Mouse (Mus musculus) CH12.LX (cell line): ENCODE results near the gene Nhlrc3. TPM values are rescaled to one million over a fixed set of nuclear protein-coding genes. Genes with fewer than 3 reads are reported as not detected.

Experiments used
- DNase-seq: peaks from one replicate; pipeline ENCODE4 v3.0.0-alpha.2; 2013; ENCODE audit errors: extremely low read depth
- H3K27ac ChIP-seq: 2 replicates; pipeline ENCODE4 v1.5.1; 2012; ENCODE audit warnings: low read depth, mild to moderate bottlenecking, control low read depth, moderate library complexity; ENCODE audit not compliant: insufficient read depth
- H3K27me3 ChIP-seq: replicated peaks from 2 replicates; pipeline ENCODE3; 2012; ENCODE audit warnings: inconsistent platforms
- H3K36me3 ChIP-seq, 2 experiments: replicated peaks in 1 of 2; 2 replicates each; pipeline versions ENCODE3 to v1.6.1; 2012; ENCODE audit warnings: inconsistent platforms in 1 of 2, low read length in 1 of 2, mild to moderate bottlenecking in 1 of 2, mixed read lengths in 1 of 2, moderate library complexity in 1 of 2; ENCODE audit not compliant: control insufficient read depth in 1 of 2, insufficient read depth in 1 of 2
- H3K4me1 ChIP-seq, 2 experiments: 2 replicates each; pipeline ENCODE4 v1.6.1; 2012; ENCODE audit warnings: inconsistent platforms in 1 of 2, moderate library complexity in 1 of 2; ENCODE audit not compliant: insufficient read depth in 2 of 2, control insufficient read depth in 1 of 2
- H3K4me2 ChIP-seq: 2 replicates; pipeline ENCODE4 v1.6.1; 2012; ENCODE audit warnings: low read depth, mild to moderate bottlenecking, control low read depth; ENCODE audit not compliant: poor library complexity, insufficient read depth, severe bottlenecking
- H3K4me3 ChIP-seq, 3 experiments: fragments of 150-350 bp in 1 of 3; sonication (generic) in 1 of 3; replicated peaks in 1 of 3; 2 replicates each; pipeline versions ENCODE3 to v1.5.1; 2011 to 2012; ENCODE audit warnings: low read depth in 2 of 3, low read length in 2 of 3, mild to moderate bottlenecking in 2 of 3, moderate library complexity in 2 of 3, control low read depth in 1 of 3, improper control_type of control experiment in 1 of 3, inconsistent platforms in 1 of 3, mixed read lengths in 1 of 3; ENCODE audit not compliant: poor library complexity in 1 of 3
- H3K79me2 ChIP-seq: replicated peaks from 2 replicates; pipeline ENCODE4 v1.6.1; 2012; ENCODE audit warnings: mild to moderate bottlenecking, moderate library complexity; ENCODE audit not compliant: control insufficient read depth, poor library complexity, insufficient read depth, severe bottlenecking; ENCODE audit errors: extremely low read depth
- H3K9ac ChIP-seq: 2 replicates; pipeline ENCODE4 v1.6.1; 2012; ENCODE audit warnings: low read depth, mild to moderate bottlenecking, control low read depth, moderate library complexity; ENCODE audit not compliant: insufficient read depth
- H3K9me3 ChIP-seq: replicated peaks from 2 replicates; pipeline ENCODE3; 2012; ENCODE audit warnings: low read length, inconsistent platforms, mixed read lengths
- BHLHE40 ChIP-seq: IDR thresholded peaks from 2 replicates; pipeline ENCODE4 v1.6.1; 2011; ENCODE audit warnings: mild to moderate bottlenecking, low read depth, low read length, improper control_type of control experiment
- CHD1 ChIP-seq: IDR thresholded peaks from 2 replicates; pipeline ENCODE4 v1.6.1; 2012; ENCODE audit warnings: low read depth, low read length, improper control_type of control experiment, inconsistent platforms
- CHD2 ChIP-seq: IDR thresholded peaks from 2 replicates; pipeline ENCODE4 v1.6.1; 2011; ENCODE audit warnings: low read length, improper control_type of control experiment
- CTCF ChIP-seq, 2 experiments: IDR thresholded peaks in 1 of 2; conservative IDR thresholded peaks in 1 of 2; 2 replicates each; pipeline ENCODE4 v1.5.1; 2011 to 2012; ENCODE audit warnings: low read depth in 2 of 2, low read length in 2 of 2, improper control_type of control experiment in 1 of 2, inconsistent platforms in 1 of 2, mild to moderate bottlenecking in 1 of 2, moderate library complexity in 1 of 2
- EP300 ChIP-seq: IDR thresholded peaks from 2 replicates; pipeline ENCODE4 v1.6.1; 2011; ENCODE audit warnings: low read length, improper control_type of control experiment
- ETS1 ChIP-seq: conservative IDR thresholded peaks from 2 replicates; pipeline ENCODE4 v1.6.1; 2012; ENCODE audit warnings: low read depth, mild to moderate bottlenecking, inconsistent platforms, low read length, improper control_type of control experiment, moderate library complexity
- JUN ChIP-seq: IDR thresholded peaks from 2 replicates; pipeline ENCODE4 v1.6.1; 2011; ENCODE audit warnings: low read depth, mild to moderate bottlenecking, low read length, improper control_type of control experiment, moderate library complexity; ENCODE audit not compliant: insufficient read depth
- JUND ChIP-seq: conservative IDR thresholded peaks from 2 replicates; pipeline ENCODE4 v1.6.1; 2011; ENCODE audit warnings: low read depth, low read length, improper control_type of control experiment
- MEF2A ChIP-seq: IDR thresholded peaks from 2 replicates; pipeline ENCODE4 v1.6.1; 2014; ENCODE audit warnings: low read depth, mild to moderate bottlenecking, inconsistent platforms, low read length, improper control_type of control experiment, borderline replicate concordance
- NRF1 ChIP-seq: IDR thresholded peaks from 2 replicates; pipeline ENCODE4 v1.6.1; 2014; ENCODE audit warnings: low read depth, mild to moderate bottlenecking, inconsistent platforms, low read length, improper control_type of control experiment, moderate library complexity
- POLR2A ChIP-seq: IDR thresholded peaks from 2 replicates; pipeline ENCODE4 v1.6.1; 2011; ENCODE audit warnings: low read depth, mild to moderate bottlenecking, improper control_type of control experiment, low read length
- POLR2AphosphoS2 ChIP-seq: IDR thresholded peaks from 2 replicates; pipeline ENCODE4 v1.6.1; 2011; ENCODE audit warnings: low read depth, low read length, improper control_type of control experiment
- SIN3A ChIP-seq: IDR thresholded peaks from 2 replicates; pipeline ENCODE4 v1.6.1; 2012; ENCODE audit warnings: low read length, improper control_type of control experiment, inconsistent platforms
- TCF12 ChIP-seq: IDR thresholded peaks from 2 replicates; pipeline ENCODE4 v1.6.1; 2014; ENCODE audit warnings: low read depth, mild to moderate bottlenecking, inconsistent platforms, low read length, improper control_type of control experiment
- USF1 ChIP-seq: IDR thresholded peaks from 2 replicates; pipeline ENCODE4 v1.6.1; 2014; ENCODE audit warnings: low read depth, mild to moderate bottlenecking, inconsistent platforms, low read length, improper control_type of control experiment
- dilution Hi-C: fragments of 300-500 bp; cut with MboI; formaldehyde crosslinking; loops from 2 replicates; pipeline ENCODE4 v1.14.3; 2020; ENCODE audit warnings: low sequenced_read_pairs; ENCODE audit not compliant: extremely low pct_unique_long_range_greater_than_20kb, extremely low pct_ligation_motif_present
- in situ Hi-C: fragments of 300-500 bp; cut with MboI; formaldehyde crosslinking; loops from 3 replicates; pipeline ENCODE4 v1.14.3; 2019; ENCODE audit warnings: low sequenced_read_pairs, low pct_ligation_motif_present, low pct_unique_long_range_greater_than_20kb, mixed read lengths
- polyA plus RNA-seq: library from polyadenylated mRNA; unstranded; fragments of >175 nt; gene quantifications from 2 replicates; pipeline ENCODE4 v1.2.1, GENCODE M21; 2012; ENCODE audit warnings: low read depth; ENCODE audit not compliant: insufficient read length
- total RNA-seq, 2 experiments: library from RNA; depleted of rRNA; stranded (reverse); fragments of 300-350 nt in 1 of 2; fragments of >200 nt in 1 of 2; gene quantifications; 2 replicates each; pipeline ENCODE4 v1.2.3; 2012 to 2014

Gene Nhlrc3
- total and polyA plus RNA-seq, 3 experiments: 5.8 to 7.9 (median 7.2) TPM

GRCm38 (mm10) chr3:53407145-53407544 lies 56.0 kb downstream of the Nhlrc3 start:
- DNase-seq: no peak
- H3K36me3 ChIP-seq: no peaks in the 10 kb centered on the region
- no peaks in the 10 kb centered on the region for H3K9me3 ChIP-seq
- no peak overlapping the region for H3K4me3 ChIP-seq
- no peak overlapping the region for H3K9ac ChIP-seq
- no peak overlapping the region for H3K27ac ChIP-seq
- no peaks in the 10 kb centered on the region for H3K4me1 ChIP-seq
- H3K27me3 ChIP-seq: no peaks in the 10 kb centered on the region
- H3K4me2 ChIP-seq: no peak overlapping the region
- in situ Hi-C loops (no loop called here), dilution Hi-C loops (no loop called here)
- TF ChIP-seq CHD2 (no peak), POLR2AphosphoS2 (no peak), POLR2A (no peak), JUN (no peak), NRF1 (no peak), CTCF (conservative IDR thresholded peaks at IDR 0.05 in 1 of 2, IDR thresholded peaks at IDR 0.05 in 1 of 2; ENCODE audit: low read depth in 2 of 2, low read length in 2 of 2) (no peak), ETS1 (no peak), MEF2A (no peak), TCF12 (no peak), CHD1 (no peak), JUND (no peak), SIN3A (no peak), BHLHE40 (no peak), EP300 (no peak), USF1 (no peak)
- no peaks in the 10 kb centered on the region for H3K79me2 ChIP-seq

Other genes starting within 250 kb of the Nhlrc3 start
- 3.3 and 3.9 TPM in 2 replicates for gene Proser1, start 334 bp upstream of the Nhlrc3 start, total RNA-seq (2012; rRNA removed)
- 2.2 and 2.9 TPM in 2 replicates for gene Proser1, start 334 bp upstream of the Nhlrc3 start, total RNA-seq (2014; rRNA removed)
- gene Proser1, start 334 bp upstream of the Nhlrc3 start, polyA plus RNA-seq: 16.2 and 22.2 TPM in 2 replicates
- not detected in 2 replicates for gene Stoml3, start 25.3 kb upstream of the Nhlrc3 start, total RNA-seq (2012; rRNA removed)
- not detected in 2 replicates for gene Stoml3, start 25.3 kb upstream of the Nhlrc3 start, total RNA-seq (2014; rRNA removed)
- gene Stoml3, start 25.3 kb upstream of the Nhlrc3 start, polyA plus RNA-seq: not detected in 2 replicates
- gene Frem2, start 194.0 kb upstream of the Nhlrc3 start, total RNA-seq (2012; rRNA removed): 0.04 TPM in 1 of 2 replicates, not detected in the other
- gene Frem2, start 194.0 kb upstream of the Nhlrc3 start, total RNA-seq (2014; rRNA removed): 0.04 and 0.09 TPM in 2 replicates
- 0.07 and 0.09 TPM in 2 replicates for gene Frem2, start 194.0 kb upstream of the Nhlrc3 start, polyA plus RNA-seq